Mouse (Mus musculus): ENCODE data around the gene Wipf3. TPM values are rescaled to one million over a fixed set of nuclear protein-coding genes. Genes with fewer than 3 reads are reported as not detected.

Wipf3 gene
- polyA plus RNA-seq, 1 experiment, result 0.37 TPM

DNA sequence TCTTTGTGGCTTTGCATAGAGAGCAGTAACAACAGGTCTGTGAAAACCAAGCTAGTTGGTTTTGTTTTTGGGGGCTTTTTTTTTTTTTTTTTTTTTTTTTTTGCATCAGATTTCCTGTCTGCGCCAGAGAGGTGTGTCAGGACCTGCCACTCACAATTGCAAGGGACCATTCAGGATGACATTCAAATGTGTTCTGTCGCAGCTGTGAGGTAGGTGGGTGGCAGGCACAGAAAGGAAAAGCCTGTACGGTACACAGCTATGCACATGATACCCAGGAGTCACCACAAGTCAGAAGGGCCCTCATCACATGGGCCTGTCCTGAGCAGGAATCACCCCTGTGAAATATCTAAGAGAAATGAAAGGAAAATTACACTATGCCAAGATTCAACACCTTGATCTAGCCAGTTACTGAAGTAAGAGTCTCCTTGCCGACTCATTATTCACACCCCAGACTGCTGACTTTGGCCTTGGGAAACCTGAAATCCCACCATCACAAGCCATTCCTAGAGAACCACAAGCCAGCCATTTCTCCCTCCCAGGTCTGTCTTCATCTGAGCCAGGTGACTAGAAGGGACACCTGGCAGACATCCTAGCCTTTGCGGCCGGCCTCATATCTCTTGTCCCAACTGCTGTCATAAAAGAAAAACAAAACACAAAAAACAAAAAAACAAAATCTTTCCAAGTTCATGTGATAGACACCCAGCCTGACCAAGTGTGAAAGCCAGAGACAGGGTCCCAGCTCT lies 30.9 kb downstream of the Wipf3 start:
- no peak for TF ChIP-seq POLR2A (IDR thresholded peaks at IDR 0.05; ENCODE audit: borderline replicate concordance, control insufficient read depth, low read depth, low read length)
- no peak for TF ChIP-seq CTCF (IDR thresholded peaks at IDR 0.05; ENCODE audit: control insufficient read depth, insufficient read depth, low read length)
- Histone ChIP-seq H3K27ac (ENCODE audit: control insufficient read depth, insufficient read depth, low read depth, low read length, poor library complexity) (no peak overlapping the region), H3K4me1 (ENCODE audit: control insufficient read depth, insufficient read depth, low read length) (no peaks in the 10 kb centered on the region), H3K4me3 (replicated peaks; ENCODE audit: control insufficient read depth, low read depth, low read length) (no peak overlapping the region)
- 65% methylated on average over 6 of the region's 6 CpGs for WGBS

GRCm38 (mm10) chr6:54460915-54461671 lies 31.7 kb downstream of the Wipf3 start:
- WGBS, result 55% methylated on average over 13 of the region's 13 CpGs
- Histone ChIP-seq H3K4me3 (replicated peaks; ENCODE audit: control insufficient read depth, low read depth, low read length) (no peak overlapping the region), H3K4me1 (ENCODE audit: control insufficient read depth, insufficient read depth, low read length) (no peaks in the 10 kb centered on the region), H3K27ac (ENCODE audit: control insufficient read depth, insufficient read depth, low read depth, low read length, poor library complexity) (no peak overlapping the region)
- no peak for TF ChIP-seq CTCF (IDR thresholded peaks at IDR 0.05; ENCODE audit: control insufficient read depth, insufficient read depth, low read length)
- no peak for TF ChIP-seq POLR2A (IDR thresholded peaks at IDR 0.05; ENCODE audit: borderline replicate concordance, control insufficient read depth, low read depth, low read length)

DNA sequence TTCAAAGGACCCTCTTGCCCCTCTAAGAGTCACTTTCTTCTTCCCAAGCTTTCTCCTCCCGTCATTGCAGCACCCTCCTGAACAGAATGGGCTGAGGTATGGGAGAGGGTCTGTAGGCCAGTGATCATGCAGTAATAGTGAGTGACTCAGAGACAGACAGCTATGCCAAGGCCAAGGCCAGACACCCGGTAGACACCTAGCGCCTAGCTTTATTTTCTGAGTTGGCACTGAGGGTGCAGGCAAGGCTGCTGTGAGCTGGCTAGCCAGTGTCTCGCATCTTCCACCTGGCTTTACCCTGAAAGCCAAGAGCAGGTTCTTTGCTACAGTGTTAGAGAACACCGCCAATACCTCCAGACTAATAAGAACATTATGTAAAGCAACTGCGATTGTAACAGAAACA lies 33.4 kb downstream of the Wipf3 start:
- 89% methylated on average over 6 of the region's 6 CpGs for WGBS
- no peaks in the 10 kb centered on the region for H3K4me1 ChIP-seq (ENCODE audit: control insufficient read depth, insufficient read depth, low read length)
- H3K4me3 ChIP-seq (replicated peaks; ENCODE audit: control insufficient read depth, low read depth, low read length), result no peak overlapping the region
- no peak overlapping the region for H3K27ac ChIP-seq (ENCODE audit: control insufficient read depth, insufficient read depth, low read depth, low read length, poor library complexity)
- TF ChIP-seq CTCF (IDR thresholded peaks at IDR 0.05; ENCODE audit: control insufficient read depth, insufficient read depth, low read length), result no peak
- TF ChIP-seq POLR2A (IDR thresholded peaks at IDR 0.05; ENCODE audit: borderline replicate concordance, control insufficient read depth, low read depth, low read length), result no peak

- WGBS, result 60% methylated on average over 8 of the region's 8 CpGs
- TF ChIP-seq CTCF (IDR thresholded peaks at IDR 0.05; ENCODE audit: control insufficient read depth, insufficient read depth, low read length) (no peak), POLR2A (IDR thresholded peaks at IDR 0.05; ENCODE audit: borderline replicate concordance, control insufficient read depth, low read depth, low read length) (no peak)
- Histone ChIP-seq H3K4me1 (ENCODE audit: control insufficient read depth, insufficient read depth, low read length) (no peaks in the 10 kb centered on the region), H3K4me3 (replicated peaks; ENCODE audit: control insufficient read depth, low read depth, low read length) (no peak overlapping the region), H3K27ac (ENCODE audit: control insufficient read depth, insufficient read depth, low read depth, low read length, poor library complexity) (no peak overlapping the region)
Measured at GRCm38 (mm10) chr6:54463701-54464458, 34.5 kb downstream of the Wipf3 start.

DNA sequence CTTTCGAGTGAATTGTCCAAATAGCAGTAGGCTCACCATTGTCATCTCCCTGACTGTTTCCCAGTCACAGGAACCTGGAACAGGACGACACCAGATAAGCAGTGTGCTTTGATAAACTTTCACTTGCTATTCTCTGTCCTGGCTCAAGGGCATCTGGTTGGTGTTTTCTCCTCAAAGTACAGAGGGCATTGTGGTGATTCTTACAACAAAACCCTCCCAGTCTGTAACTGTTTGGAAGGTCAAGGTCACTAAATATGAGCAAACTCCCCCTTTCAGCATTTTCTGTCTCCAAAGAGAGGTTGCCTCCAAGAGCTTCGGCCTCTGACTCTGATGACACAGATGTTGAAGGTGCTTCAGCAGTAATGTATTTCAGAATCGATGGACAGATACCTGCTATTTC lies 35.5 kb downstream of the Wipf3 start:
- no peak overlapping the region for H3K27ac ChIP-seq (ENCODE audit: control insufficient read depth, insufficient read depth, low read depth, low read length, poor library complexity)
- no peak overlapping the region for H3K4me3 ChIP-seq (replicated peaks; ENCODE audit: control insufficient read depth, low read depth, low read length)
- WGBS, result 72% methylated on average over 4 of the region's 4 CpGs
- no peaks in the 10 kb centered on the region for H3K4me1 ChIP-seq (ENCODE audit: control insufficient read depth, insufficient read depth, low read length)
- TF ChIP-seq CTCF (IDR thresholded peaks at IDR 0.05; ENCODE audit: control insufficient read depth, insufficient read depth, low read length) (no peak), POLR2A (IDR thresholded peaks at IDR 0.05; ENCODE audit: borderline replicate concordance, control insufficient read depth, low read depth, low read length) (no peak)

DNA sequence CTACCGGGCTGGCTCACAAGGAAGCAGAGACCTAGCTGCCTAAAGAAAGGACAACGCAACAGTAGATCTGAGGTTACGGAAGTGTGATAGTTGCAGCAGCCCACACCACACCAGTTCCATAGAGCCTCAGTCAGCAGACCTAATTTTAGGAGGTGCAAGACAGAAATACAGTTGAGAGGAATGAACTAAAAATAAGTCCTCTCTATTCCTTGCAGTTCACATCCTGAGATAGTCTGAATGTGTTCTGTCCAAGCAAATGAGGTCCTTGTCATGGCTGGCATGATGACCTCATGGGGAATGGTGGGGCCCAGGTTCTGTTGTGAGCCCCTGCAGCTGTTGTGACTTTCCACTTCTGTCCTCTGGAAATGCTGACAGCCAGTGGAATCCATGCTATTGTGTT lies 38.0 kb downstream of the Wipf3 start:
- Histone ChIP-seq H3K4me3 (replicated peaks; ENCODE audit: control insufficient read depth, low read depth, low read length) (no peak overlapping the region), H3K4me1 (ENCODE audit: control insufficient read depth, insufficient read depth, low read length) (no peaks in the 10 kb centered on the region), H3K27ac (ENCODE audit: control insufficient read depth, insufficient read depth, low read depth, low read length, poor library complexity) (no peak overlapping the region)
- WGBS, result 80% methylated on average over 3 of the region's 3 CpGs
- no peak for TF ChIP-seq POLR2A (IDR thresholded peaks at IDR 0.05; ENCODE audit: borderline replicate concordance, control insufficient read depth, low read depth, low read length)
- TF ChIP-seq CTCF (IDR thresholded peaks at IDR 0.05; ENCODE audit: control insufficient read depth, insufficient read depth, low read length), result no peak

DNA sequence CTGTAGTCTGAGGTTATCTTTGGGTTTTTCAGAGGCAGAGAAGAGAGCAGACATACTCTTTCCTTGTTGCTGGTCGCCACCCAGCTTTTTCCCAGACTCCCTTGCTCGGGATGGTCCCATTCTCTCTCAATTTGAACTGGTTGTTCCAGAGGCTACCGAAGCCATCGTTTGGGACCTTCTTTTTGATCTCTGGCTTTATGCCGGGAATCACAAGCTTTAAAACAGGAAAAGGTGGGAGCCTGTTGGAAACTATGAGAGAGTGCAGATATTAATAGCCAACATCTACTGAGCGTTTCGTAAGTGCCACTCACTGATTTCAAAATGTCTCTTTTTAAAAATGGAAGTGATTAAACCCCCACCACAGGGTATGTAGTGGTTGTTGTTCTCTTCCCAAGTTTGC lies 42.5 kb downstream of the Wipf3 start:
- TF ChIP-seq POLR2A (IDR thresholded peaks at IDR 0.05; ENCODE audit: borderline replicate concordance, control insufficient read depth, low read depth, low read length) (no peak), CTCF (IDR thresholded peaks at IDR 0.05; ENCODE audit: control insufficient read depth, insufficient read depth, low read length) (no peak)
- 67% methylated on average over 7 of the region's 7 CpGs for WGBS

More for the DNA sequence above, 42.5 kb downstream of the Wipf3 start:
- Histone ChIP-seq H3K4me1 (ENCODE audit: control insufficient read depth, insufficient read depth, low read length) (no peaks in the 10 kb centered on the region), H3K4me3 (replicated peaks; ENCODE audit: control insufficient read depth, low read depth, low read length) (no peak overlapping the region), H3K27ac (ENCODE audit: control insufficient read depth, insufficient read depth, low read depth, low read length, poor library complexity) (no peak overlapping the region)

Measured in bone marrow, adult 2 months (tissue).